Mouse (Mus musculus): ENCODE measurements around the gene Zfp982. TPM values are rescaled to one million over a fixed set of nuclear protein-coding genes. Genes with fewer than 3 reads are reported as not detected.
A peak's percentile ranks its signal among the peaks of the same experiment; 100 is the strongest.
"Not testable (repeated sequence)": the region's sequence is repeated elsewhere in the genome, so short reads cannot be mapped to it uniquely, and the experiment has no call there.

Zfp982 gene
- polyA plus RNA-seq, 1 experiment from 2014 or later, result 5.0 TPM

DNA sequence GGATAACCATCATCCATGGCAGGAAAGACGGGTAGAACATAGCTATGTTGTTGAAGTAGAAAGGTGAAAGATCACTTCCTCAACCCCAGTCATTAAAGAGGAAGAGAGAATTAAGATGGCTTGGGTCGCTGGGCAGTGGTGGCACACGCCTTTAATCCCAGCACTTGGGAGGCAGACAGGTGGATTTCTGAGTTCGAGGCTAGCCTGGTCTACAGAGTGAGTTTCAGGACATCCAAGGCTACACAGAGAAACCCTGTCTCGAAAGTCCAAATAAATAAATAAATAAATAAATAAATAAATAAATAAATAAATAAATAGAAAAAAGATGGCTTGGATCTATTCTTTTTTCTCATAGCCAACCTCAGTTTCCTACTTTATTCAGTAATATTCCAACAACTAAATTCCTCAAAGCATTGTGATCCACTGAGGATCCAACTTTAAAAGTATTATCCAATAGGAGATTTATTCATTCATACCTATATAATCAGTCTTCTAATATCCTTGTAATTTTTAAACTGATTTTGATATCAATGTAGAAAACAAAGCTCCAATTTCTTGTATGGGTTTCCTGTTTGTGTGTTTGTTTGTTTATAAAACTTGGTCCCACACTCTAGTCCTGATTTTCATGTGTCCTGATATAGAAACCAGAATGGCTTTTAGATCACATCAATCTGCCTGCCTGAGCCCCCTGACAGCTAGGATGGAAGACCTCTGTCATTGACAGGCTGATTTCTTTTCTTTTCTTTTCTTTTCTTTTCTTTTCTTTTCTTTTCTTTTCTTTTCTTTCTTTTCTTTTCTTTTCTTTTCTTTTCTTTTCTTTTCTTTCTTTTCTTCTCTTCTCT, 6.8 kb downstream of the Zfp982 start:
- H3K4me1 ChIP-seq (replicated peaks; ENCODE audit: control insufficient read depth, insufficient read depth, low read length); H3K9me3 ChIP-seq (ENCODE audit: control insufficient read depth, low read length); H3K9ac ChIP-seq (ENCODE audit: low read length); H3K27me3 ChIP-seq (replicated peaks; ENCODE audit: control insufficient read depth, insufficient read depth, low read length); H3K4me2 ChIP-seq (ENCODE audit: low read length); H3K36me3 ChIP-seq (ENCODE audit: control insufficient read depth, insufficient read depth, low read length); DNase-seq (ENCODE audit: low spot score); H3K27ac ChIP-seq (ENCODE audit: low read depth); H3K4me3 ChIP-seq (ENCODE audit: low read depth, low read length): not testable (repeated sequence)
- WGBS, result 90% methylated on average over 5 of the region's 5 CpGs
- ATAC-seq (replicated peaks; ENCODE audit: low FRiP score, low TSS enrichment, low read depth), result peak; percentile 64; the same call in 1 of the 2 replicates

GRCm38 (mm10) chr4:147509174-147509573, 17.0 kb downstream of the Zfp982 start:
- no peak overlapping the region for H3K4me3 ChIP-seq (ENCODE audit: low read depth, low read length)
- H3K9ac ChIP-seq (ENCODE audit: low read length), result no peak overlapping the region
- peaks cover 15% of the 10 kb centered on the region for H3K9me3 ChIP-seq (ENCODE audit: control insufficient read depth, low read length)
- H3K27me3 ChIP-seq (replicated peaks; ENCODE audit: control insufficient read depth, insufficient read depth, low read length), result no peaks in the 10 kb centered on the region
- DNase-seq (ENCODE audit: low spot score) (no peak), ATAC-seq (replicated peaks; ENCODE audit: low FRiP score, low TSS enrichment, low read depth) (no peak)
- H3K4me1 ChIP-seq (replicated peaks; ENCODE audit: control insufficient read depth, insufficient read depth, low read length), result no peaks in the 10 kb centered on the region
- H3K36me3 ChIP-seq (ENCODE audit: control insufficient read depth, insufficient read depth, low read length), result no peaks in the 10 kb centered on the region
- H3K4me2 ChIP-seq (ENCODE audit: low read length), result no peak overlapping the region
- H3K27ac ChIP-seq (ENCODE audit: low read depth), result no peak overlapping the region
- 83% methylated on average over 2 of the region's 2 CpGs for WGBS

GRCm38 (mm10) chr4:147518981-147519380, 26.8 kb downstream of the Zfp982 start:
- no peak overlapping the region for H3K4me3 ChIP-seq (ENCODE audit: low read depth, low read length)
- no peak overlapping the region for H3K4me2 ChIP-seq (ENCODE audit: low read length)
- H3K9ac ChIP-seq (ENCODE audit: low read length), result no peak overlapping the region
- H3K36me3 ChIP-seq (ENCODE audit: control insufficient read depth, insufficient read depth, low read length), result no peaks in the 10 kb centered on the region
- ATAC-seq (replicated peaks; ENCODE audit: low FRiP score, low TSS enrichment, low read depth) (no peak), DNase-seq (ENCODE audit: low spot score) (no peak)
- H3K27me3 ChIP-seq (replicated peaks; ENCODE audit: control insufficient read depth, insufficient read depth, low read length), result no peaks in the 10 kb centered on the region
- WGBS, result 74% methylated on average over 2 of the region's 2 CpGs
- no peaks in the 10 kb centered on the region for H3K4me1 ChIP-seq (replicated peaks; ENCODE audit: control insufficient read depth, insufficient read depth, low read length)
- peaks cover 45% of the 10 kb centered on the region for H3K9me3 ChIP-seq (ENCODE audit: control insufficient read depth, low read length)
- no peak overlapping the region for H3K27ac ChIP-seq (ENCODE audit: low read depth)

GRCm38 (mm10) chr4:147520100-147520499, 27.9 kb downstream of the Zfp982 start:
- Histone ChIP-seq H3K4me1 (replicated peaks; ENCODE audit: control insufficient read depth, insufficient read depth, low read length) (no peaks in the 10 kb centered on the region), H3K4me3 (ENCODE audit: low read depth, low read length) (no peak overlapping the region), H3K27me3 (replicated peaks; ENCODE audit: control insufficient read depth, insufficient read depth, low read length) (no peaks in the 10 kb centered on the region), H3K9me3 (ENCODE audit: control insufficient read depth, low read length) (peaks cover 51% of the 10 kb centered on the region), H3K27ac (ENCODE audit: low read depth) (no peak overlapping the region), H3K9ac (ENCODE audit: low read length) (no peak overlapping the region), H3K36me3 (ENCODE audit: control insufficient read depth, insufficient read depth, low read length) (no peaks in the 10 kb centered on the region), H3K4me2 (ENCODE audit: low read length) (no peak overlapping the region)
- ATAC-seq (replicated peaks; ENCODE audit: low FRiP score, low TSS enrichment, low read depth), result no peak
- DNase-seq (ENCODE audit: low spot score), result no peak

DNA sequence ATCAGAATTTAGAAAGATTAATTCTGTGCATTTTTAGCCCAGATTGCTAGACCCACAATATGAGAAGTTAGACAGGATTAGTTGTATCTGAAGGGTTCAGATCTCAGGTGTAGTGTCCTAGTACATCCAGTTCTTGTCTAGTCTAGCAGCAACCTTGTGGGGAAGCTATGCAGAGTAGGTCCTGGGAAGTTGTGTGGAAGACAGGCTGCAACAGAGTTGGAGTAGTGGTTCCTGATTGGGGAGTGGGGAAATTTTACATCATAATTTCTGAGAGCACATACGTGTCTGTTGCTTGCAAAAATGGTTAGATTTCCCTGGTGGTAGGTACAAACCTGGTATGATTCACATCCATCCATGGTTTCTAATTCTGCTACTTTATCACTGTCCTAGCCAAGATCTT, 32.9 kb downstream of the Zfp982 start:
- DNase-seq (ENCODE audit: low spot score) (no peak), ATAC-seq (replicated peaks; ENCODE audit: low FRiP score, low TSS enrichment, low read depth) (no peak)
- Histone ChIP-seq H3K4me1 (replicated peaks; ENCODE audit: control insufficient read depth, insufficient read depth, low read length) (no peaks in the 10 kb centered on the region), H3K9ac (ENCODE audit: low read length) (no peak overlapping the region), H3K4me3 (ENCODE audit: low read depth, low read length) (no peak overlapping the region), H3K36me3 (ENCODE audit: control insufficient read depth, insufficient read depth, low read length) (no peaks in the 10 kb centered on the region), H3K27ac (ENCODE audit: low read depth) (no peak overlapping the region), H3K4me2 (ENCODE audit: low read length) (no peak overlapping the region), H3K9me3 (ENCODE audit: control insufficient read depth, low read length) (peaks cover 35% of the 10 kb centered on the region), H3K27me3 (replicated peaks; ENCODE audit: control insufficient read depth, insufficient read depth, low read length) (no peaks in the 10 kb centered on the region)
- WGBS, result 84% methylated on average over 1 of the region's 1 CpGs

GRCm38 (mm10) chr4:147530366-147530765, 38.1 kb downstream of the Zfp982 start:
- H3K36me3 ChIP-seq (ENCODE audit: control insufficient read depth, insufficient read depth, low read length), result no peaks in the 10 kb centered on the region
- H3K27me3 ChIP-seq (replicated peaks; ENCODE audit: control insufficient read depth, insufficient read depth, low read length), result no peaks in the 10 kb centered on the region
- H3K4me3 ChIP-seq (ENCODE audit: low read depth, low read length), result no peak overlapping the region
- no peak overlapping the region for H3K4me2 ChIP-seq (ENCODE audit: low read length)
- H3K4me1 ChIP-seq (replicated peaks; ENCODE audit: control insufficient read depth, insufficient read depth, low read length), result no peaks in the 10 kb centered on the region
- H3K27ac ChIP-seq (ENCODE audit: low read depth), result no peak overlapping the region
- no peak overlapping the region for H3K9ac ChIP-seq (ENCODE audit: low read length)
- WGBS, result 94% methylated on average over 1 of the region's 1 CpGs
- ATAC-seq (replicated peaks; ENCODE audit: low FRiP score, low TSS enrichment, low read depth), result no peak
- no peak for DNase-seq (ENCODE audit: low spot score)
- H3K9me3 ChIP-seq (ENCODE audit: control insufficient read depth, low read length), result peaks cover 18% of the 10 kb centered on the region

- DNase-seq (ENCODE audit: low spot score); H3K36me3 ChIP-seq (ENCODE audit: control insufficient read depth, insufficient read depth, low read length); ATAC-seq (replicated peaks; ENCODE audit: low FRiP score, low TSS enrichment, low read depth); H3K4me2 ChIP-seq (ENCODE audit: low read length); H3K4me3 ChIP-seq (ENCODE audit: low read depth, low read length); H3K4me1 ChIP-seq (replicated peaks; ENCODE audit: control insufficient read depth, insufficient read depth, low read length); H3K27ac ChIP-seq (ENCODE audit: low read depth); H3K9ac ChIP-seq (ENCODE audit: low read length); H3K27me3 ChIP-seq (replicated peaks; ENCODE audit: control insufficient read depth, insufficient read depth, low read length): not testable (repeated sequence)
- peaks cover 15% of the 10 kb centered on the region for H3K9me3 ChIP-seq (ENCODE audit: control insufficient read depth, low read length)
These were observed 43.7 kb downstream of the Zfp982 start for GRCm38 (mm10) chr4:147535916-147536315.

GRCm38 (mm10) chr4:147537702-147538101, 45.5 kb downstream of the Zfp982 start:
- DNase-seq (ENCODE audit: low spot score) (no peak), ATAC-seq (replicated peaks; ENCODE audit: low FRiP score, low TSS enrichment, low read depth) (no peak)
- Histone ChIP-seq H3K4me3 (ENCODE audit: low read depth, low read length) (no peak overlapping the region), H3K27ac (ENCODE audit: low read depth) (no peak overlapping the region), H3K9me3 (ENCODE audit: control insufficient read depth, low read length) (peaks cover 15% of the 10 kb centered on the region), H3K36me3 (ENCODE audit: control insufficient read depth, insufficient read depth, low read length) (no peaks in the 10 kb centered on the region), H3K4me1 (replicated peaks; ENCODE audit: control insufficient read depth, insufficient read depth, low read length) (no peaks in the 10 kb centered on the region), H3K27me3 (replicated peaks; ENCODE audit: control insufficient read depth, insufficient read depth, low read length) (no peaks in the 10 kb centered on the region), H3K4me2 (ENCODE audit: low read length) (no peak overlapping the region), H3K9ac (ENCODE audit: low read length) (no peak overlapping the region)
- 77% methylated on average over 2 of the region's 2 CpGs for WGBS

DNA sequence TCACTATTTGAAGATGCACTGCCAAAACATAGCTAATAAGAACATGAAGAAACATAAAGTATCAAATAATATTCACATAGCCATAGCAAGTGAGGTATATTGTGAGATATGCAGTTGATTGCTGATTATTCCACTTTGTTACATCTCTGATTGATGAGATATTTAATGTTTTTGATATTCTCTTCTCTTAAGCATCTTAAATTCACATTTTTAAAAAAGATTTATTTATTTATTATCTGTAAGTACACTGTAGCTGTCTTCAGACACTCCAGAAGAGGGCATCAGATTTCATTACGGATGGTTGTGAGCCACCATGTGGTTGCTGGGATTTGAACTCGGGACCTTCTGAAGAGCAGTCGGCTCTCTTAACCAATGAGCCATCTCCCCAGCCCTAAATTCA, 47.7 kb downstream of the Zfp982 start, which contains the start of gene Gm16503:
Gene Gm16503, plus strand, starts transcription at position 301 of the 400 bp plus-strand sequence.
- H3K4me3 ChIP-seq (ENCODE audit: low read depth, low read length); ATAC-seq (replicated peaks; ENCODE audit: low FRiP score, low TSS enrichment, low read depth); H3K27me3 ChIP-seq (replicated peaks; ENCODE audit: control insufficient read depth, insufficient read depth, low read length); H3K9ac ChIP-seq (ENCODE audit: low read length); H3K27ac ChIP-seq (ENCODE audit: low read depth); H3K36me3 ChIP-seq (ENCODE audit: control insufficient read depth, insufficient read depth, low read length); H3K4me2 ChIP-seq (ENCODE audit: low read length); DNase-seq (ENCODE audit: low spot score); H3K4me1 ChIP-seq (replicated peaks; ENCODE audit: control insufficient read depth, insufficient read depth, low read length): not testable (repeated sequence)
- peaks cover 17% of the 10 kb centered on the region for H3K9me3 ChIP-seq (ENCODE audit: control insufficient read depth, low read length)
- 89% methylated on average over 3 of the region's 3 CpGs for WGBS
